Mouse (Mus musculus) T-helper 1 cell (primary cell): Measurements from ENCODE around the gene Gm21440.
"Not testable (repeated sequence)": the region's sequence is repeated elsewhere in the genome, so short reads cannot be mapped to it uniquely, and the experiment has no call there.

Experiments
- in situ Hi-C: fragments of 300-600 bp; cut with MboI, MseI; formaldehyde crosslinking; loops from one replicate; pipeline ENCODE4 v1.15.1; 2025; ENCODE audit warnings: high pct_unique_total_duplicates

Gm21440 gene

DNA sequence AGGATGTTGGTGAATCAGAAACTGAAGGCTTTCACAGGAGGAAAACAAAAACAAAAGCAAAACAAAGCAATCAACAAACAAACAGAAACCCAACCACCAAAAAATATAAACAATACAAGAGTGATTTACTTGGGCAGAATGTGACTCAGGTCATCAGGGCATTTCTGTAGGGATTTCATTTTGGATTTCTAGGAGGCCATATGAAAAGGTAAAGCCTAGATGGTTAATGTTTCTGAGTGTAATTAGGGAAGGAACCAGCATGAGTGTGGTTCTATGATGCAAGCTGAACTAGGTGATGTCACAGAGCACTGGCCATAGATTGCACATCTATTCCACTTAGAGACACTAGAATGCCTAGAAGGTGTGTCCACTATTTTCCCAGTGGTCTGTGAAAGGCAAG is at the start of gene Gm21440, which contains the start of gene Gm21454:
TSS of gene Gm21440 (plus strand) at position 301 of the 400 bp plus-strand sequence.
TSS of gene Gm21454 (plus strand) at position 352 of the 400 bp plus-strand sequence.
- in situ Hi-C loops, result not testable (repeated sequence)

DNA sequence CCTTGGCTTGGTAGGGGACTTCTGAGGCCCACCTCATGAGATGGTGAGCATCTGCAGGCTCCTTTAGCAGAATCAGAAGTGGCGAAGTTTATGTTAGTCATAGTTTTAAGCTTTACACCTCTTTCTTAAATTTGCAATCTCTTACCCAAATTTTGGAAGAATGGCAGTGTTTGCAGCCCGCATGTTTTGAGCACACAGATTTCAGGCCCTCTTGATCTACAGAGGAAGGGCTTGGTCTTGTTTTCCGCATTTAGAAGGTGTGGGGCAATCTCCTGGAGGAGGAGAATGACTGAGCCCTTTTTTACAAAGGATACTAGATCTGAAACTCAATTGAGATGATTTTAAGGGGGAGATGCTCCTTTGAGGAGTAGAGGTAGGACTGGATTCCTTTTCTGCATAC is 28.4 kb upstream of the Gm21440 start, which contains the start of gene Gm21828:
TSS of gene Gm21828 (minus strand) at position 101 of the 400 bp plus-strand sequence.
- in situ Hi-C loops, result not testable (repeated sequence)
